Mouse (Mus musculus): ENCODE data around the gene Shkbp1.

- no peak for TF ChIP-seq CTCF (IDR thresholded peaks at IDR 0.05 in 2 of 3, conservative IDR thresholded peaks at IDR 0.05 in 1 of 3; ENCODE audit: control insufficient read depth in 1 of 3, insufficient read depth in 1 of 3, low read depth in 2 of 3, low read length in 3 of 3, poor library complexity in 1 of 3, severe bottlenecking in 1 of 3)
- TF ChIP-seq GATA1 (IDR thresholded peaks at IDR 0.05; ENCODE audit: low read depth, low read length) = no peak
- TF ChIP-seq ELF1 (IDR thresholded peaks at IDR 0.05; ENCODE audit: low read depth, low read length) = no peak
These were observed 57.0 kb downstream of the Shkbp1 start for GRCm38 (mm10) chr7:27298816-27299215.

Data from MEL (cell line).